Mouse (Mus musculus) bone marrow, adult 2 months (tissue): ENCODE measurements around the gene Nlgn1.

Source experiments
- CTCF ChIP-seq: fragments of 200-500 bp; IDR thresholded peaks from 2 replicates; pipeline ENCODE4 v1.5.1; 2011; ENCODE audit warnings: low read length, control low read depth; ENCODE audit not compliant: control insufficient read depth, insufficient read depth
- POLR2A ChIP-seq: fragments of 200-500 bp; IDR thresholded peaks from 2 replicates; pipeline ENCODE4 v1.6.1; 2011; ENCODE audit warnings: low read depth, mild to moderate bottlenecking, control low read depth, low read length, borderline replicate concordance; ENCODE audit not compliant: control insufficient read depth

- TF ChIP-seq CTCF: no peak
- no peak for TF ChIP-seq POLR2A
These were observed 34.4 kb downstream of the Nlgn1 start for GRCm38 (mm10) chr3:26297869-26298268.
